Mouse (Mus musculus) frontal cortex, postnatal 14 days (tissue): Measurements from ENCODE around the gene Olfr311.
"Not testable (repeated sequence)": the region's sequence is repeated elsewhere in the genome, so short reads cannot be mapped to it uniquely, and the experiment has no call there.

Source experiments
- DNase-seq, 2 experiments: peaks; one replicate each; pipeline ENCODE4 v3.0.0; 2022; ENCODE audit warnings: low spot score in 2 of 2

Gene Olfr311

DNA sequence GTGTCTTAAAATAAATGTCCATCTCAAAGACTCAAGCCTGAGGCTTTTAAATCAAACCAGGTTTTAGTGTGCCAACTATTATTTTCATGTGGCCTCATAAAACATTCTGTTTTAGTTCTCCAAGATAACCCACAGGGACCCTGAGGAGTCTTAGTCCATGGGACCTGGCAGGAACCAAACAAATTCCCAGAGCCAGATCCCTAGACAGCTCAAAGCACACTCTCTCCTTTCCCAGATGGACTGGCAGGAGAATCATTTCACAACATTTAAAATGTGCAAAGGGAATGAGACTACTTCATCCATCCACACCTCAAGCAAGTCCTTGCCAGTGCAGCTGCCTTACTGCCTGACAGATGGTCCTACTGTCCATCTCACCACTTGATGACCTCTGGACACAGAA lies at the start of gene Olfr311:
Olfr311 (plus strand) TSS at position 301 of the 400 bp plus-strand sequence.
- DNase-seq: not testable (repeated sequence)

DNA sequence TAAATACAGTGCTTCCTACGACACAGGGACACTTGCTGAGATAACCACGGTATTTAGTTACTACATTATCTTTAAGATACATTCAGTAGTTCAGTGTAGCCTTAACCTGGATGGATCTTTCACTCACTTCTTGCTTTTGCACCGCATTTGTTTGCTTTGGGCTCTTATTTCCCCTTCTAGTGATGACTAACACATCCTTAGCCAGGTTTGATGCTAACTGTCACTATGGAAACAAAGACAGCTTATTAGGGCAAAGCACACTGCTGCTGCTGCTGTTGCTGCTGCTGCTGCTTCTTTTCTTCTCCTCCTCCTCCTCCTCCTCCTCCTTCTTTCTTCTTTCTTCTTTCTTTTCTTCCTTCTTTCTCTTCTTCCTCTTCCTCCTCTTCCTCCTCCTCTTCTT lies 49.5 kb upstream of the Olfr311 start:
- no peak for DNase-seq

DNA sequence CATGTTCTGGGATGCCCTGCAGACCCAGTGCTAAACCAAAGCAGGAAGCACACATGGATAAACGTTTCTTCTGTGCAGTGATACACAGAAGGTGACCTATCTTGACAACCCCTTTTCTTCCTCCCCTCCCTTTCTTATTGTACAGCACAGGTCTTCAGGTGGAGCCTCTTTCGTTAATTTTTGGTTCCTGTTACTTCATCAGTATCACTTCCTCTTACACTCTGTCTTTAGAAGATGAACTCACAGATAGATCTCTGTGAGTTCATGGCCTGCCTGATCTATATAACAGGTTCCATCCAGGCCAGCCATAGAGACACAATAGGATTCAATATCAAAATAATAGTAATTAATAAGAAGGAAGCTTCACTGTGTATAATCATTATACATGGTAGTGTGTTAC lies 49.0 kb upstream of the Olfr311 start:
- no peak for DNase-seq

DNA sequence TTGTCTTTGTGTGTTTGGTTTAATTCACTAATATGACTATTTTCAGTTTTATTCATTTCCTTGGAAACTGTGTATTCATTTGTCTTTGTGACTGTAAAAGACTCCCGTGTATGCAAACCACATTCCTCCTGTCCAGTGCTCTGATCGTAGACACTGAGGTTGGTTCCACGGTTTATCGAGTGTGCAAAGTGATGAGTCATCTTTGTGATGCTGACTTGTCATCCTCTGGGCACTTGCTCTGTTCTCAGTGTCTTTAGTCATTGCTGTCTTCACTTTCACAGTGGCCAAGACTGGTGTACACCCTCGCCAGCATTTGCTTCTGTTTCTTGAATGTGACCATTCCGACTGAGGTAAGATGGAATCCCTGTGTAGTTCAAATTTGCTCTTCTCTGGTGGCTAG lies 48.4 kb upstream of the Olfr311 start:
- no peak for DNase-seq

DNA sequence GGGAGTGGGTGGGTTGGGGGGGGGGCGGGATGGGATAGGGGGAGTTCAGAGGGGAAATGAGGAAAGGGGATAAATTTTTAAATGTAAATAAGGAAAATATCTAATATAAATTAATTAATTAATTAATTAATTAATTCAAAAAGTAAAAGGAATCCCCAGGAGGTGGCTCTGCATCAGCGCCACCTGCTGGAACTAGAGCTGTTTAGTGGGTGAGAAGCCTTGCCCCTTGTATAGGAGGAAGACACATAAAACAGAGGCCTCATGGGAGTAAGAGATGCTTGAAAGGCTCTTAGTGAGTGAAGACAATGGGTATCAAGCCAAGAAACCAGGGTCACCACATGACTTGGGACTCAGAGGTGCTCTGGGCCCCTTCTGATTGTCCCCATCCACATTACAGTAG lies 43.2 kb upstream of the Olfr311 start:
- DNase-seq: no peak

DNA sequence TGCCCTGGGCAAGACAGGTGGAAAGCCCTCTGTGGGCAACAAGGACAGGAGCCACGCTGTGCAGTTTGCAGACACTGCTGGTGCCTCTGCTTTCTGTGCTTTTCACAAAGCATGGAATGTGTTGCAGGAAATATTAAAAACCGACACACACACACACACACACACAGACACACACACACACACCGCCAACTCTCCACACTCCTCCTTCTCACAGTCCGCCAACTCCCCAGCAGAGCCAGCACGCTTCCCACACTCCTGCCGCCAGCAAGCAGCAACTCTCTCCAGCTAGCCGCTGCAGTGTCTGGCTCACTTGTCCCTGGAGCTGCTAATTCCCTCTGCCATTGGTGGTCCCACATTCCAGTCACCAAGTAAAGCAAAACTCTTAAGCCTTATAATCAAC lies 42.2 kb upstream of the Olfr311 start:
- peak; percentile 42 to 46 for DNase-seq

DNA sequence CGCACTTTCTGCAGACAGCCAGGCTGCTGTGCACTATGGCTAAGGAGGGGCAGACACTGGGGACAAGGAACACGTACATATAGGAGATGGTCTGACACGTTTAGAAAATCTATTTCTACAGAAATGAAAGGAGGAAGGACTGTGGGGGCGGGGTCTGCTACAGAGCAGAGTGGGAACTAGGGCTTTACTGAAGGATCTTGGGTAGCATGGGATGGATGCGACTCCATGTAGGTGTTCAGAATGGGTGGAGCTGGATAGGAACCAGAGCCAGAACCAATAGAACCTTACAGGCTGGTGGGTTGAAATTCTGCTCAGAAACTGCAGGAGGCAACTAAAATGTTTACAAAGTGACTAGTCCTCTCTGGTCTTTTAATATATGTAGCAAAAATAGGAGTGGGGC lies 39.3 kb upstream of the Olfr311 start:
- DNase-seq: no peak

DNA sequence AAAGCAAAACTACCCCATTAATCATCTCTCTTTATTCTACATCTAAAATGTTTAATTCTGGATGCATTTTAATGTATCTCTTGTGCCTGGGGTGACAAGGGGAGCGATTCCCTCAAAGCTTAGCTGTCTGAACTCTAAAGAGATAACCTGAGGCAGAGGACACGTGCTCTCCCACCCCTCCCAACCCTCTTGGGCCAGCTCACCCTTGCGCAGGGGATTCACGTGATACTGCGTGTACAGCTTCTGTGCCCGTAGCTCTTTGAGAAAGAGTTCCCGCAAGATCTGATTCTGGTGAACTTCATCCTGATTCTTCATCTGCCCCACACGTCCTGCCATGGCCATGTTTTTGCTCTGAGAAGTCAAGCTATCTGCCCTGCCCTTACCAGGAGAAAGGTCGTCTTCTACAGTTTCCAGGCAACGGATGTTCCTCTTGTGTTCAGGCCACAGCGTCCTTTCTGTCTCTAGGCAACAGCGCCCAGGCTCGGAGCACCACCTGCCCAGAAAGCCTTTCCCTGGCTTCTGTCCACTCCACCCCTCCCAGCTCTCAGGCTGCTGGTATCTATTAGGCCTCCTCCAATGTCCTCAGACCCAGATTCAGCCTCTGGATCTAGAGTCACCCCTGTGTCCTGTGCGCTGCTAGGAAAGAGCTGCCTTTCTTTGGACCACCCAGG lies 37.4 kb upstream of the Olfr311 start, which contains the start of gene Fam183b:
Fam183b (minus strand) TSS at position 403 of the 671 bp plus-strand sequence.
- DNase-seq: no peak

DNA sequence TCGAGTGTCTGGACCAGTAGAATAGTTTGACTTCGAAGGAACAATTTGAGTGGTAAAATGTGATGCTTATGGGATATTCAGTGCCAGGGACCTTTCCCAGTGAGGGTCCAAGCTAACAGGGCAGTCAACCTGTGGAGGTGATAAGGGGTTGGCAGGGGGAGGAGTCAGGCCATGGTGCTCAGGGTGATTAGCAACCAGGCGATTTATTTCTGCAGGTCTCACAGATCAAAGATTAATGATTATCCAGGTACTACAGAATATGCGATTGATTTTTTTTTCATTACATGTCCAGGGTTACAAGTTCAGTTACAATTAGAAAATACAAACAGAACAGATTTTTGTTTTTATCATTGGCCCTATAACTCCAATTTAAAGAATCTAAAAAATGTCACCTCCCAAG lies 35.2 kb upstream of the Olfr311 start:
- DNase-seq: no peak

DNA sequence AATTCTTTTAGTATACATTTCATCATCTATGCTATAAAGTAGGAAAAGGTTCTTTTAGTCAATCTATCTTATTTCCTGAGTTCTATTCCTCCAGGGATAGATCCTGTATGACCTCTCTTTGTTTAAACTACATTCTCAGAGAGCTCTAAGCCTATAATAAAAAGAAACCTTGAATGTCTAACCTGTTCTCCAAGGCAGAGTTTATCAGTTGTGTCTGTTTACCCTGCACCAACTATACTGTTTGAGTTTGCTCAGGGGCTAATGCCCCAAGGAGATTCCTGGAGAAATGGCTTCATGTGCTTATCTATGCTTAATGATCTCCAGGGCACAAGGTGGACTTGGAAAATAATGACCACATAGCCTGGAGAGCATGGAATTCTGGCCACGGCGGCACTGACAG lies 34.7 kb upstream of the Olfr311 start:
- no peak for DNase-seq

DNA sequence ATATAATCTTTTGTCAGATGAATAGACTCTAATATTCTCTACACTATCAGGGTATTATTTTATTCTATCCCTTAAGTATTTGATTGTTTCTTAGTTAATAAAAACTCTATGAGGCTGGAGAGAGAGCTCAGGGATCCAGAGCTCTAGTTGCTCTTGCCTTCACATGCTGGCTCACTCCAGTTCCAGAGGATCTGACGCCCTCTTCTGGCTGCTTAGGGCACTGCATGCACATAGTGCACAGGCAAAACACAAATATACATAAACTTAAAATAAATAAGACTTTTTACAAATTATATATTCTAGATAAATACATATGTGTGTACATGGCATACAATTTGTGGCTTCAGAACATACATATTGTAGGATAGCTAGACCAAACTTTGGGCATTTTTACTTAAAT lies 27.1 kb upstream of the Olfr311 start:
- no peak for DNase-seq

DNA sequence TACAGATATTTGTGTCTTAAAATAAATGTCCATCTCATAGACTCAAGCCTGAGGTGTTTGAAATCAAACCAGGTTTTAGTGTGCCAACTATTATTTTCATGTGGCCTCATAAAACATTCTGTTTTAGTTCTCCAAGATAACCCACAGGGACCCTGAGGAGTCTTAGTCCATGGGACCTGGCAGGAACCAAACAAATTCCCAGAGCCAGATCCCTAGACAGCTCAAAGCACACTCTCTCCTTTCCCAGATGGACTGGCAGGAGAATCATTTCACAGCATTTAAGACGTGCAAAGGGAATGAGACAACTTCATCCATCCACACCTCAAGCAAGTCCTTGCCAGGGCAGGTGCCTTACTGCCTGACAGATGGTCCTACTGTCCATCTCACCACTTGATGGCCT lies 24.4 kb upstream of the Olfr311 start, which contains the start of gene Olfr313:
Olfr313 (plus strand) TSS at position 301 of the 400 bp plus-strand sequence.
- DNase-seq: not testable (repeated sequence)

DNA sequence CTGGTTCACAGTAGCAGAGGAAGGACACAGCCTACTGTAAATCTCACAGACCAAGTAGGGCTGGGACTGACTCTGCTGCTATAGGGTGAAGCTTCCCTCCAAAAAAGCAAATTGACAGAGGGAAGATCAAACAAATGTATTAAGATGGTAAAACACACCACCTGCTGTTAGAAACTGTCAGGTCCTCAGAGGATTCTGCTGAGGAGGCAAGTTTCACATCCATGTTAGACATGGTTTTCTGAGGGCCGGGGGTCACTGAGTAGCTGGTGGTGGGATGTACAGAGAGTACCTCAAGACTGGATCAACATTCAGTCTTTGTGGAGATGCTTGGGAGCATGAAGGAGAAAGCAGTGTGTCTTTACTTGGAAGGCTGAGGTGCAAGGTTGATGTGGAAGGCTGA lies 23.4 kb upstream of the Olfr311 start:
- DNase-seq: no peak

DNA sequence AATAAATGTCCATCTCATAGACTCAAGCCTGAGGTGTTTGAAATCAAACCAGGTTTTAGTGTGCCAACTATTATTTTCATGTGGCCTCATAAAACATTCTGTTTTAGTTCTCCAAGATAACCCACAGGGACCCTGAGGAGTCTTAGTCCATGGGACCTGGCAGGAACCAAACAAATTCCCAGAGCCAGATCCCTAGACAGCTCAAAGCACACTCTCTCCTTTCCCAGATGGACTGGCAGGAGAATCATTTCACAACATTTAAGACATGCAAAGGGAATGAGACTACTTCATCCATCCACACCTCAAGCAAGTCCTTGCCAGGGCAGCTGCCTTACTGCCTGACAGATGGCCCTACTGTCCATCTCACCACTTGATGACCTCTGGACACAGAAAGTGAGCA lies 10.1 kb upstream of the Olfr311 start, which contains the start of gene Olfr312:
Olfr312 (plus strand) TSS at position 301 of the 400 bp plus-strand sequence.
- not testable (repeated sequence) for DNase-seq

DNA sequence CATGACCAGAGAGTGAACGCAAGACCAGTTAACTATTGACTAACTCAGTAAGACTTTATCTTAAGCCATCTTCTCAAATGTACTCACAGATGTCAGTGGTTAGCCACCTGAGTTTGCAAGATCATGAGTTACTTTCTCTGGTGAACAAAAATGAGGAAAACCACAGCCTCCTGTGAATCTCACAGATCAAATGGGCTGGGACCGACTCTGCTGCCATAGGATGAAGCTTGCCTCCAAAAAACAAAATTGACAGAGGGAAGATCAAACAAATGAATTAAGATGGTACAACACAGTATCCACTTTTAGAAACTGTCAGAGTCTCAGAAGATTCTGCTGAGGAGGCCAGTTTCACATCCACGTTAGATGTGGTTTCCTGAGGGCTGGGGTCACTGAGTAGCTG lies 9.3 kb upstream of the Olfr311 start:
- no peak for DNase-seq

DNA sequence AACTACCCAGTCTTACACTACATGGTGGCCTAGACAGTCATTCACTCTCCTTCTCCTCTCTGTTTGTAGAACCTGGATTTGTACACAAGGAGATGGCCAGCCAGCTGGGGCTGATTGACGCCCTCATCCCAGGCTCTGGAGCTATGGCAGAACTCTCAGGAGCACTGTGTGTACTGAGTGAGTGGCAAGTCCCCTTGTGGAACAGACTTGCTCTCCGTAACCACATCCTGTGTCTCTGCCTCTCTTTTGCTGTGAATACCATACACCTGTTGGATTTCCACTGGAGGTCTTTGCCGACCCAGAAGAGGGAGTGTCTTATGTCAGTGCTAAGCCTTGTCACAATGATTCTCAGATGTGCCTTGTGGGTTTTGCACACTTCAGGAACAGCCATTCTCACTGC lies 6.5 kb upstream of the Olfr311 start:
- DNase-seq: not testable (repeated sequence)

DNA sequence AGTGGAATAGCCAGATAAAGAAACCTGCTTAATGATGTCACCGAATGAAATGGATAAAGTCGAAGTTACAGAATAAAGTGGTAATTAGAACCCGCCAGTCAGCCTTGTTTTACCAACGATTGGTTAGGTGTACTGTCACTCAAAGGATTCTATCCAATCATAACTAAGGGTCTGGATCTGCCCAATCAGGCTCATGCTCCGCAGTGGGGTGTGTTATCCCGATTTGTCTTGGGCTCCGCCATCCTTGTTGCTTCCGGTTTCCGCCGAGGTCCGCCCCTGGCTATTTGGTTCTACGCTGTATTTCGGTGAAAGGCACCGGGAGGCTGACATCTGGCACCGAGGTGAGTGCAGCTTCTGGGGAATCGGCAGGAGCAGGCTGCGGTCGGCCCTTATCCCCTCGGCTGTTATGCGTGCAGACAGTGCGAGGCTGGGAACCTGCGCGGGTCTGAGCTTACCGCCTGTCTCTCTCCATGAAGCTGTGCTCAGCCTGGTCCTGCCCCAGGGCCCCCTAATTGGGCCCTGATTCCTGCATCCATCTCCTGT lies 7.9 kb downstream of the Olfr311 start, which contains the start of gene Gm12258:
Gm12258 (plus strand) TSS at position 240 of the 543 bp plus-strand sequence.
- peak; percentile 82 for DNase-seq

DNA sequence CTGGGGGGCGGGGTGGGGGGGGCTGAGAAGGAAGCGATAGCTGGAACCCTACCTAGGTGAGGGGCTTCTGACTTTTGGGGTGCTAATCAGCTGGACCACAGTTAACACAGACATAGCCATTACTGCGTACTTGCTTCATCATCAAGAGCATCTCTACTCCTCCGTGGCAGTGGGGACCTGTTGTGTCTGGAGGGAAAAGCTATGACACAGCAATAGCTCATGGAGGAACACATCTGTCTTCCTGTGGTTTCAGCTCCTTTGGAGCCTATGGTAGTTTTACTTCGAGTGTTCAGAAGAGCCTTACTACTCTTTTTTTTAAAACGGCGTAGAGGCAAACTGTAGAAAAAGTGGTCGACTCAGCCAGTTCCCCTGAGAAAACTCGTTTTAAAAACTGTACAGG lies 8.6 kb downstream of the Olfr311 start:
- no peak for DNase-seq

DNA sequence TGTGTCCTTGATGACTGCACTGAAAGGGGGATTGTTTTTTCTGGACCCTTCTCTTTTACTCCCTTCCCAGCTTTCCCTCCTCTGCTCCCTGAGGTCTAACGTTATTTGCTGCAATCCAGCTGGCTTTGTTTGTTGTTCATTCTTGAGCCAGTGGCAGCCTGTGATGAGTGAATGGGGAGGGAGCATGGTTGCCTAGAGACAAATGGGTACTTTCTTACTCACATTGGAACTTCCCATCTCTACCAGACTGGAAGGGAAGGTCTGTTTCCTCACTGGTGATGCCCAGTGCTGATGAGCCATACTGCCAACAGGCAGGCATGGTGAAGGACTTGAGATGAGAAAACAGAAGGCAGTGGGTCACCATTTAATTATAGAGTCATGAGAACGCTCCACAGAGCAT lies 10.7 kb downstream of the Olfr311 start:
- DNase-seq: no peak

DNA sequence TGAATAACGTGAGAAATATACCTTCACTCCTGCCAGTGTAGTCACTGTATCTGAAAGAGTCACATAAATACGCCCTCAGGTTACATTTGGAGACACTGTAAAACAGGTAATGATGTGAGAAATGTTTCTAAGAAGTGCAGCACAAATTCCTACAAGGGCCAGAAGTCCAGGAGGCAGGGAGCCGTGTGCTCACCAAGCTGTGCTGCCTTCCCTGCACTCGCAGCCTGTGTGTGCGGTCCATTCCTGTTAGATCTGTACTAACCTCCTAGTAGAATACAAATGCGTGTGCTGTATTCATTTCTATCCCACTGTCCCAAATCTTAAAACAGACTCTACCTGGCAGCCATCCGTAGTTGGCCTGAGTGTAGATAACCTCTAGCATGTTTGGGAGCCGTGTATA lies 21.7 kb downstream of the Olfr311 start:
- no peak for DNase-seq

DNA sequence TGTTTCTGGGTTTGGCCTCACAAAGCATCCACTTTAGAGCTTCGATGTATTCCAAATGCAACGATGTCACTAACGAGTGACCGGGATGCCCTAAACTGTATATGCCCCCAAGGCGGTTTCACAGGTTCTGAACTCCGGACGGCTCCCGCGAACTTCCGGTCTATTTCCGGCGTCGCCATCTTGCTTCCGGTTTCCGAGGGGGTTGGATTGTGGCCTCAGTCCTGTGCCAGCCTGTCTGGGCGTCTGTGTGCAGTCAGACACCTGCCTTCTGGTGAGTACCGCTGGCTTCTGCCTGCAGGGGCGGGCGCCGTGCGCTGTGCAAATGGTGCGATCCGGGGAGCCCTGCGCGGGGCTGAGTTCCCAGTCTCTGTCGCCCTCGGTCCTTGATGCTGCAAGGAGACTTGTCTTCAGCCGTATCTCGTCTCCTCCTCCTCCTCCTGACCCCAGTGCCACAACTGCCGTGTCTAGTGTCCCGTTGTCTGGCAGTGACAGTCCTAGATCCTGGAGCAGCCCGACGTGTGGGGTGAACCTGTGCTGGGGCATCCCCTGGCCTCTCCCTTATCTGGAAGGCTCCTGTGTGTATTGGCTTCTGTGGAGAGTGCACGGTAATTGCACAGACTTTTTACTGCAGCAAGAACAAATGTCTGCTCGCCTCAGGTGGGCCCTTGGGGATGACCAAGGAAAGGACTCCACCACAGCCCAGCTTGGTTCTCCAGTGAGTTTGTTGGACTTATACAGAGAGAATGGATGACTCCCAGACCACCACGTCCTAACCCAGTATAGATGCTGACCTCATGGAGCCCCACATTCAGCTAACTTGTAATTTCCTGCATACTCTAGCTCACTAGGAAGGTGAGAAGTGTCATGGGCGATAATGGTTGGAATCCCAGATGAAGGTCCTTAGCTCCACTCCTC lies 28.2 kb downstream of the Olfr311 start, which contains the start of gene 2810021J22Rik:
2810021J22Rik (plus strand) TSS at position 178 of the 915 bp plus-strand sequence.
- DNase-seq: peak; percentile 56 to 66

DNA sequence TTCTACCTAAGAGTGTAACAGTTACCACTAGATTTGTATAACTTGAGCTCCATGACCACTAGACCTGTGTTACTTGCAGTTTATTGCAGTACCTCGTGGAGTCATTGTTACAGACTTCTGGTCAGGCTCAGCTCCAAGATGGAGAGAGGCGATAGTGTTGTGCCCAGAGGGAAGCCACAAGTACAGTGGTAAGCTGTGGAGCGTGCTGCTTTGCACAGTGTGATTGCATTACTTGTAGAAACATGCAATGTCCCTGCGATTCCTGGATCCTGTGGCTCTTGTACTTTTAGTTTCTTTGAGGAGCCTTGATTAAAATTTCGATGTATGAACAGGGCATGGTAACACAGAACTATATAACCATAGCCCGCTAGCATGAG lies 28.9 kb downstream of the Olfr311 start:
- no peak for DNase-seq
